Mouse (Mus musculus): Measurements from ENCODE around the gene Plod1. TPM values are rescaled to one million over a fixed set of nuclear protein-coding genes. Genes with fewer than 3 reads are reported as not detected.
A peak's percentile ranks its signal among the peaks of the same experiment; 100 is the strongest.

Plod1 gene
- polyA plus RNA-seq, 1 experiment from 2014 or later: 24.9 TPM

- peak; percentile 66 for ATAC-seq (ENCODE audit: low read depth)
- 26% methylated on average over 6 of the region's 6 CpGs for WGBS (ENCODE audit: insufficient replicate concordance)
Measured at GRCm38 (mm10) chr4:147959881-147960831, 23.6 kb upstream of the Plod1 start.

GRCm38 (mm10) chr4:147957141-147957540 is 20.6 kb upstream of the Plod1 start:
- no peak for ATAC-seq (ENCODE audit: low read depth)
- Histone ChIP-seq H3K9ac (no peak overlapping the region), H3K9me3 (replicated peaks) (no peaks in the 10 kb centered on the region), H3K4me2 (no peak overlapping the region), H3K36me3 (no peaks in the 10 kb centered on the region), H3K27me3 (no peaks in the 10 kb centered on the region), H3K4me1 (replicated peaks) (no peaks in the 10 kb centered on the region), H3K27ac (no peak overlapping the region), H3K4me3 (replicated peaks) (no peak overlapping the region)
- no peak for DNase-seq
- 38% methylated on average over 11 of the region's 11 CpGs for WGBS (ENCODE audit: insufficient replicate concordance)

More at GRCm38 (mm10) chr4:147959881-147960831, 23.6 kb upstream of the Plod1 start:
- H3K4me2 ChIP-seq: no peak overlapping the region
- no peaks in the 10 kb centered on the region for H3K27me3 ChIP-seq
- no peak overlapping the region for H3K27ac ChIP-seq
- H3K4me1 ChIP-seq (replicated peaks): no peaks in the 10 kb centered on the region
- H3K4me3 ChIP-seq (replicated peaks): no peak overlapping the region
- no peak overlapping the region for H3K9ac ChIP-seq
- H3K36me3 ChIP-seq: no peaks in the 10 kb centered on the region
- DNase-seq: peak; percentile 52
- H3K9me3 ChIP-seq (replicated peaks): no peaks in the 10 kb centered on the region

GRCm38 (mm10) chr4:147953590-147953989 is 17.0 kb upstream of the Plod1 start:
- Histone ChIP-seq H3K9me3 (replicated peaks) (no peaks in the 10 kb centered on the region), H3K27me3 (no peaks in the 10 kb centered on the region), H3K4me1 (replicated peaks) (no peaks in the 10 kb centered on the region), H3K27ac (no peak overlapping the region), H3K9ac (no peak overlapping the region), H3K4me3 (replicated peaks) (no peak overlapping the region), H3K4me2 (no peak overlapping the region), H3K36me3 (peaks cover 3% of the 10 kb centered on the region; the same call in 1 of the 2 replicates)
- ATAC-seq (ENCODE audit: low read depth): no peak
- 10% methylated on average over 4 of the region's 4 CpGs for WGBS (ENCODE audit: insufficient replicate concordance)
- no peak for DNase-seq

GRCm38 (mm10) chr4:147947511-147947910 is 10.9 kb upstream of the Plod1 start:
- 64% methylated on average over 2 of the region's 2 CpGs for WGBS (ENCODE audit: insufficient replicate concordance)
- peaks cover 57% of the 10 kb centered on the region for H3K36me3 ChIP-seq
- ATAC-seq (ENCODE audit: low read depth): no peak

GRCm38 (mm10) chr4:147943005-147943404 is 6.4 kb upstream of the Plod1 start:
- ATAC-seq (ENCODE audit: low read depth): no peak
- Histone ChIP-seq H3K36me3 (peaks cover 52% of the 10 kb centered on the region), H3K4me2 (peak overlapping the region; percentile 100), H3K9ac (peak overlapping the region; percentile 93), H3K4me1 (replicated peaks) (peaks cover 41% of the 10 kb centered on the region), H3K27me3 (no peaks in the 10 kb centered on the region), H3K9me3 (replicated peaks) (no peaks in the 10 kb centered on the region), H3K27ac (no peak overlapping the region), H3K4me3 (replicated peaks) (peak overlapping the region; percentile 94)
- 91% methylated on average over 1 of the region's 1 CpGs for WGBS (ENCODE audit: insufficient replicate concordance)
- DNase-seq: no peak

More at GRCm38 (mm10) chr4:147947511-147947910, 10.9 kb upstream of the Plod1 start:
- H3K27ac ChIP-seq: no peak overlapping the region
- no peak overlapping the region for H3K4me2 ChIP-seq
- no peaks in the 10 kb centered on the region for H3K27me3 ChIP-seq
- no peak overlapping the region for H3K9ac ChIP-seq
- H3K9me3 ChIP-seq (replicated peaks): no peaks in the 10 kb centered on the region
- no peak for DNase-seq
- no peak overlapping the region for H3K4me3 ChIP-seq (replicated peaks)
- H3K4me1 ChIP-seq (replicated peaks): peaks cover 12% of the 10 kb centered on the region

GRCm38 (mm10) chr4:147941045-147942020 is 4.8 kb upstream of the Plod1 start:
- ATAC-seq (ENCODE audit: low read depth) (peak; percentile 73), DNase-seq (peak; percentile 57)
- H3K9ac ChIP-seq: peak overlapping the region; percentile 93
- H3K27me3 ChIP-seq: peaks cover 6% of the 10 kb centered on the region
- H3K36me3 ChIP-seq: peaks cover 36% of the 10 kb centered on the region
- no peaks in the 10 kb centered on the region for H3K9me3 ChIP-seq (replicated peaks)
- WGBS (ENCODE audit: insufficient replicate concordance): 4% methylated on average over 85 of the region's 88 CpGs
- H3K4me2 ChIP-seq: peak overlapping the region; percentile 100
- H3K4me3 ChIP-seq (replicated peaks): peak overlapping the region; percentile 94
- H3K27ac ChIP-seq: peak overlapping the region; percentile 80
- peaks cover 55% of the 10 kb centered on the region for H3K4me1 ChIP-seq (replicated peaks)

GRCm38 (mm10) chr4:147940576-147941044 is 4.0 kb upstream of the Plod1 start, which contains the start of gene 2510039O18Rik:
2510039O18Rik (plus strand) TSS chr4:147940895.
- Histone ChIP-seq H3K36me3 (peaks cover 29% of the 10 kb centered on the region), H3K27ac (peak within 1 kb of the TSS; percentile 80), H3K27me3 (peaks cover 8% of the 10 kb centered on the region), H3K4me2 (peak within 1 kb of the TSS; percentile 100), H3K9me3 (replicated peaks) (no peaks in the 10 kb centered on the region), H3K9ac (peak within 1 kb of the TSS; percentile 93), H3K4me3 (replicated peaks) (peak within 1 kb of the TSS; percentile 94), H3K4me1 (replicated peaks) (peaks cover 63% of the 10 kb centered on the region)
- peak; percentile 81 for ATAC-seq (ENCODE audit: low read depth)
- peak; percentile 65 for DNase-seq
- 1% methylated on average over 35 of the region's 35 CpGs for WGBS (ENCODE audit: insufficient replicate concordance)

- Histone ChIP-seq H3K4me1 (replicated peaks) (peaks cover 68% of the 10 kb centered on the region), H3K36me3 (peaks cover 24% of the 10 kb centered on the region), H3K9ac (0 out of 2 replicates have a peak overlapping the region, but pooled peaks have one; percentile 17), H3K4me2 (peak overlapping the region; percentile 45), H3K27me3 (peaks cover 8% of the 10 kb centered on the region), H3K4me3 (replicated peaks) (peak overlapping the region; percentile 94; the same call in 1 of the 2 replicates), H3K27ac (peak overlapping the region; percentile 23; the same call in 1 of the 2 replicates), H3K9me3 (replicated peaks) (no peaks in the 10 kb centered on the region)
- DNase-seq: no peak
- ATAC-seq (ENCODE audit: low read depth): no peak
- WGBS (ENCODE audit: insufficient replicate concordance): 56% methylated on average over 9 of the region's 9 CpGs
Measured at GRCm38 (mm10) chr4:147940111-147940510, 3.5 kb upstream of the Plod1 start.

- peak overlapping the region; percentile 36 for H3K27ac ChIP-seq
- H3K9me3 ChIP-seq (replicated peaks): no peaks in the 10 kb centered on the region
- H3K4me1 ChIP-seq (replicated peaks): peaks cover 78% of the 10 kb centered on the region
- no peak for DNase-seq
- H3K4me3 ChIP-seq (replicated peaks): no peak overlapping the region
- no peak overlapping the region for H3K4me2 ChIP-seq
- 41% methylated on average over 14 of the region's 14 CpGs for WGBS (ENCODE audit: insufficient replicate concordance)
- H3K9ac ChIP-seq: no peak overlapping the region
- peaks cover 8% of the 10 kb centered on the region for H3K27me3 ChIP-seq
- ATAC-seq (ENCODE audit: low read depth): no peak
- peaks cover 7% of the 10 kb centered on the region for H3K36me3 ChIP-seq
Measured at GRCm38 (mm10) chr4:147938148-147939096, 1.9 kb upstream of the Plod1 start.

- DNase-seq (no peak), ATAC-seq (ENCODE audit: low read depth) (no peak)
- H3K36me3 ChIP-seq: no peaks in the 10 kb centered on the region
- peaks cover 8% of the 10 kb centered on the region for H3K27me3 ChIP-seq
- no peaks in the 10 kb centered on the region for H3K9me3 ChIP-seq (replicated peaks)
- no peak overlapping the region for H3K4me2 ChIP-seq
- 45% methylated on average over 5 of the region's 5 CpGs for WGBS (ENCODE audit: insufficient replicate concordance)
- peaks cover 69% of the 10 kb centered on the region for H3K4me1 ChIP-seq (replicated peaks)
- no peak overlapping the region for H3K4me3 ChIP-seq (replicated peaks)
- H3K27ac ChIP-seq: no peak overlapping the region
- no peak overlapping the region for H3K9ac ChIP-seq
Measured at GRCm38 (mm10) chr4:147937486-147937885, 919 bp upstream of the Plod1 start.
